ENCODE assay signal across 15 mouse cellular contexts in genomic region chr3:154202383-154202782, GRCm38 (mm10).
A peak's percentile ranks its signal among the peaks of the same experiment; 100 is the strongest.
DNase-seq lines count a peak whose midpoint lies in the region; ATAC-seq and TF ChIP-seq lines count a peak whose summit lies in the region.
"Had no signal": no experiment of that assay in that cellular context is flagged by ENCODE, and none has a peak within 500 bp of the region (broad histone marks: within the 10 kb centered on the region; RNA-seq: fewer than 3 reads in every experiment).

No protein-coding gene starts in this region.

- H3K4me3 ChIP-seq in forebrain, embryonic 15.5 days = no peak overlapping the region
- no peak overlapping the region for H3K4me3 ChIP-seq in forebrain, embryonic 16.5 days (replicated peaks; ENCODE audit: low read length)
- no peak overlapping the region for H3K4me3 ChIP-seq in embryonic facial prominence, embryonic 15.5 days (replicated peaks)
- no peak overlapping the region for H3K4me3 ChIP-seq in kidney, adult 2 months (ENCODE audit: insufficient read depth, low read depth, low read length)
- H3K4me3 ChIP-seq: embryonic facial prominence, embryonic 12.5 days; erythroblast, embryonic 14.5 days; forebrain, embryonic 10.5 days; forebrain, embryonic 12.5 days had no signal

- no peaks in the 10 kb centered on the region for H3K27me3 ChIP-seq in forebrain, embryonic 15.5 days
- no peaks in the 10 kb centered on the region for H3K27me3 ChIP-seq in forebrain, embryonic 16.5 days (replicated peaks; ENCODE audit: control insufficient read depth, insufficient read depth, low read length)
- H3K27me3 ChIP-seq in embryonic facial prominence, embryonic 15.5 days = no peaks in the 10 kb centered on the region
- no peaks in the 10 kb centered on the region for H3K27me3 ChIP-seq in kidney, adult 2 months (replicated peaks; ENCODE audit: control insufficient read depth, insufficient read depth, low read length)
- H3K27me3 ChIP-seq: embryonic facial prominence, embryonic 12.5 days had no signal

- ATAC-seq in forebrain, embryonic 15.5 days (replicated peaks) = no peak
- no peak for ATAC-seq in forebrain, embryonic 16.5 days
- ATAC-seq in embryonic facial prominence, embryonic 15.5 days (ENCODE audit: insufficient number of reproducible peaks, low FRiP score, low TSS enrichment, low read depth) = 0 out of 2 replicates have a peak, but pooled peaks have one; percentile 57

- no peaks in the 10 kb centered on the region for H3K9me3 ChIP-seq in forebrain, embryonic 15.5 days
- no peaks in the 10 kb centered on the region for H3K9me3 ChIP-seq in forebrain, embryonic 16.5 days (ENCODE audit: control insufficient read depth, low read length)
- no peaks in the 10 kb centered on the region for H3K9me3 ChIP-seq in embryonic facial prominence, embryonic 15.5 days (replicated peaks)
- H3K9me3 ChIP-seq: embryonic facial prominence, embryonic 12.5 days; forebrain, embryonic 10.5 days; forebrain, embryonic 12.5 days had no signal

- TF ChIP-seq CTCF in kidney, adult 2 months (conservative IDR thresholded peaks at IDR 0.05; ENCODE audit: insufficient read depth, insufficient read length, low read depth, low read length) = no peak

- no peak for DNase-seq in kidney, adult 2 months
- no peak for DNase-seq in lung, postnatal 14 days
- DNase-seq: adrenal gland, adult 2 months; adrenal gland, postnatal 10 days; adrenal gland, postnatal 25 days; cerebellum, adult 11 months; cerebellum, adult 8-10 months; embryo, embryonic 11 days had no signal

- H3K4me2 ChIP-seq in forebrain, embryonic 15.5 days (replicated peaks) = no peak overlapping the region
- H3K4me2 ChIP-seq in forebrain, embryonic 16.5 days (ENCODE audit: low read length) = no peak overlapping the region
- no peak overlapping the region for H3K4me2 ChIP-seq in embryonic facial prominence, embryonic 15.5 days (replicated peaks)
- H3K4me2 ChIP-seq: embryonic facial prominence, embryonic 12.5 days; forebrain, embryonic 12.5 days had no signal

- 82% methylated on average over 13 of the region's 13 CpGs for WGBS in forebrain, embryonic 15.5 days
- 83% methylated on average over 13 of the region's 13 CpGs for WGBS in forebrain, embryonic 16.5 days
- WGBS in embryonic facial prominence, embryonic 15.5 days = 48% methylated on average over 13 of the region's 13 CpGs
- WGBS in kidney, adult 2 months = 90% methylated on average over 13 of the region's 13 CpGs

- H3K36me3 ChIP-seq in forebrain, embryonic 15.5 days = no peaks in the 10 kb centered on the region
- H3K36me3 ChIP-seq in forebrain, embryonic 16.5 days (ENCODE audit: control insufficient read depth, insufficient read depth) = no peaks in the 10 kb centered on the region
- no peaks in the 10 kb centered on the region for H3K36me3 ChIP-seq in embryonic facial prominence, embryonic 15.5 days
- no peaks in the 10 kb centered on the region for H3K36me3 ChIP-seq in kidney, adult 2 months (ENCODE audit: control insufficient read depth, insufficient read depth, low read length)
- H3K36me3 ChIP-seq: embryonic facial prominence, embryonic 12.5 days; forebrain, embryonic 10.5 days; forebrain, embryonic 12.5 days had no signal

- peaks cover 9% of the 10 kb centered on the region for H3K4me1 ChIP-seq in forebrain, embryonic 15.5 days
- H3K4me1 ChIP-seq in forebrain, embryonic 16.5 days (replicated peaks; ENCODE audit: control insufficient read depth, insufficient read depth, low read length) = peaks cover 4% of the 10 kb centered on the region; the same call in 1 of the 2 replicates
- H3K4me1 ChIP-seq in embryonic facial prominence, embryonic 15.5 days = 0 out of 2 replicates have a peak, but pooled peaks cover 7% of the 10 kb centered on the region
- no peaks in the 10 kb centered on the region for H3K4me1 ChIP-seq in kidney, adult 2 months (ENCODE audit: control insufficient read depth, insufficient read depth, low read length)
- H3K4me1 ChIP-seq: embryonic facial prominence, embryonic 12.5 days; forebrain, embryonic 12.5 days had no signal

- TF ChIP-seq POLR2A in kidney, adult 2 months (IDR thresholded peaks at IDR 0.05; ENCODE audit: low read depth, low read length) = no peak

- H3K27ac ChIP-seq in forebrain, embryonic 15.5 days (replicated peaks) = 0 out of 2 replicates have a peak overlapping the region, but pooled peaks have one; percentile 27
- no peak overlapping the region for H3K27ac ChIP-seq in forebrain, embryonic 16.5 days (ENCODE audit: low read length)
- H3K27ac ChIP-seq in embryonic facial prominence, embryonic 15.5 days (replicated peaks) = 0 out of 2 replicates have a peak overlapping the region, but pooled peaks have one; percentile 8
- no peak overlapping the region for H3K27ac ChIP-seq in kidney, adult 2 months (ENCODE audit: insufficient read depth, low read depth, low read length)
- H3K27ac ChIP-seq: embryonic facial prominence, embryonic 12.5 days; forebrain, embryonic 10.5 days; forebrain, embryonic 12.5 days had no signal

- no peak overlapping the region for H3K9ac ChIP-seq in forebrain, embryonic 15.5 days (replicated peaks)
- H3K9ac ChIP-seq in forebrain, embryonic 16.5 days (replicated peaks; ENCODE audit: low read depth, low read length) = no peak overlapping the region
- H3K9ac ChIP-seq in embryonic facial prominence, embryonic 15.5 days = no peak overlapping the region
- H3K9ac ChIP-seq: embryonic facial prominence, embryonic 12.5 days; forebrain, embryonic 12.5 days had no signal

Comparison
In these comparisons a context has a peak if more than half of its experiments do, and no peak if none do; other contexts are left out.
1. H3K27ac ChIP-seq: peak in forebrain, embryonic 15.5 days (single experiment) and embryonic facial prominence, embryonic 15.5 days (single experiment); none in forebrain, embryonic 16.5 days (single experiment) and kidney, adult 2 months (single experiment).